Mouse (Mus musculus): ENCODE results near the gene Depdc5. TPM values are rescaled to one million over a fixed set of nuclear protein-coding genes. Genes with fewer than 3 reads are reported as not detected.
"Not testable (repeated sequence)": the region's sequence is repeated elsewhere in the genome, so short reads cannot be mapped to it uniquely, and the experiment has no call there.

Gene Depdc5
- polyA plus RNA-seq (2015; fragmentation: Nextera tagmentation; extraction: Ambion mirVana): 13.8 and 15.3 TPM in 2 replicates

DNA sequence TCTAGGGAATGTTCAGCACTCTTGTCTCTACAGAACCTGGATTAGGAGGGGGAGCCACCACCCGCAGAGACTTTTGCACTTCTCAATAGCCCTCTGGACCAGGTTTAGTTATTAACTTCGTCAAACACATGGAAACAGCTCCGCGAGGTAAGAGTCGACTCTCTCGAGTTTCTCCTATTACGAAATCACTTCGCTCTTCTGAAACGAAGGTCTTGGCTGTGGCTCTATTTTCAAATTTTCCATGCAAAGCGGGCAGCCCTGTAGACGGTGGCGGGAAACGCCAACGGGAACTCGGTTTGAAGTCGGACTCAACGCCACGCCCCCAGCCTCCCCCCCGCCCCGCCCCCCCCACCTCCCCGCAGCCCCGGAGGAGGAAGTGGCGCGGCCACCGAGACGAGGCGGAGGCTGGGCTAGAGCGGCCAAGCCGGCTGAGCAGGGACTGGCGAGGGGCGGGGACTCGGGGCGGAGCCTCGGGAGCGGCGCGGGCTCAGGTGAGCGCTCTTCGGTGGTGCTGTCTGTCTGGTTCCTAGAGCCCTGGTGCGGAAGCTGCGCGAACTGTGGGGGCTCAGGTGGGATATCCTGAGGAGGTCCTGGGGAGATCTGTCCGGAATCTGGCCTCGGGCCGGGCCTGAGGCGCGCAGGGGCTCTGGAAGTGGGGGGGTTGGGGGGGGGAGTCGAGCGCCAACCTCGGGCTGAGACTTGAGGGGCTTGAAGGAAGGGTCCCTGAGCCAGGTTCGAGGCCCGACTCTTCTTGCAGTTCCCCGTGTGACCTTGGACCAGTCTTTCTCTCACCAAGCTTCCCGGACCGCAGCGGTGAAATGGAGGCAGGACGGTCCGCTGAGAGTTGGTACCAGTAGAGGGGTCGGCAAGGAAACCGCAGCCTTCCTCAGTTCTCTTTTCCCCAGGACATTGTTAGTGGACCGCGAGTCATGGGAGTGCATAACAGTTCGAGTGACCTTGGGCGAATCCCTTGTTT is at the start of gene Depdc5:
TSS of gene Depdc5 (plus strand) at position 449 of the 976 bp plus-strand sequence.
- peak; percentile 94 for DNase-seq (ENCODE audit: low spot score)

DNA sequence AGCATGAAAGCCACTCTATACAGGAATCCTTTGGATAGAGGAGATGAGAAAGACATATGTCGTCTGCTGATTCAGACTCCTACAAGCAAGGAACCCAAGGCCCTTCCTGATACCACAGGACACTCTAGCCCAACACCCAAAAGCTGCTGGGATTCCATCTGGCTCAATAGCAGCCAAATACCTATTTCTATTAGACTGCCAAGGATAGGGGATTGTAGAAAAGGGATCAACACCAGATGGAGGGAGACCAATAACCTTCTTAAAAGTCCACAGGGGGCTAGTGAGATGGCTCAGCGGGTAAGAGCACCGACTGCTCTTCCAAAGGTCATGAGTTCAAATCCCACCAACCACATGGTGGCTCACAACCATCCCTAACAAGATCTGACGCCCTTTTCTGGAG is 48.1 kb upstream of the Depdc5 start:
- no peak for DNase-seq (ENCODE audit: low spot score)

DNA sequence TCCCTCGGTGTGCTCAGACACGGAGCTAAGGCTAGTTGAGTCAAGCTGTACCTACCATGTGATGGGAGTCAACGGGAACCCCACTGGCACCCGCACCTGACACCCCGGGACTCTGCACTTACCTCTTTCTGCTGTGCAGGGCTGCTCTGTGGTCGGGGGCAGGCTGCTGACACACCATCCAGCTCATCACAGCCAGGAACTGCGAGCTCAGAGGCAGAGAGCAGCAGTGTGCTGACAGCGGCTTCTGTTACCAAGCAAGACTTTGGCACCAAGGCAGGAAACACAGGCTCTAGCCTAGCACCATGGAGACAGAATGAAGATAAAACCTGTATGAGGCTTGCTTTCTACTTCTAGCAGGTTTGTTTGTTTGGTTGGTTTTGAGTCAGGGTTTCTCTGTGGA is 43.0 kb upstream of the Depdc5 start:
- DNase-seq (ENCODE audit: low spot score): no peak

DNA sequence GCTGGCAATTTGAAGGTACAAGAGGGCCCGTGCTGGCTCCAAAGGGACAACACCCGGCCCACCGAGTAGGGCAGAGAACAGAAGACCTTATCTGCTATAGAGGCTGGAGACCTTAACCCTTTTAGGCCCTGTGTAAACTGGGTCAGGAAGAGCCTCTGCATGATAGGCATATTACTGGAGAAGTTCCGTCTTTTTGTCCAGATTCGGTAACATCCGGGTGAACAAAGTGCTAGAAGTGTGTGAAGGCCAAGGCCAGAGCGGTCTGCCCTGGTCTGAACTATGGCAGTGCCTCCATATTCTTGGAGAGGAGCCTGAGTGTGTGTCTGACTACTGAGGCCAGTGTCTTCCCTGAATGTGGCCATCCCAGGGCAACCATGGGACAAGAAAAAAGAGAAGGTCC is 36.5 kb upstream of the Depdc5 start, which contains the start of gene Gm20671:
TSS of gene Gm20671 (minus strand) at position 101 of the 400 bp plus-strand sequence.
- DNase-seq (ENCODE audit: low spot score): no peak

DNA sequence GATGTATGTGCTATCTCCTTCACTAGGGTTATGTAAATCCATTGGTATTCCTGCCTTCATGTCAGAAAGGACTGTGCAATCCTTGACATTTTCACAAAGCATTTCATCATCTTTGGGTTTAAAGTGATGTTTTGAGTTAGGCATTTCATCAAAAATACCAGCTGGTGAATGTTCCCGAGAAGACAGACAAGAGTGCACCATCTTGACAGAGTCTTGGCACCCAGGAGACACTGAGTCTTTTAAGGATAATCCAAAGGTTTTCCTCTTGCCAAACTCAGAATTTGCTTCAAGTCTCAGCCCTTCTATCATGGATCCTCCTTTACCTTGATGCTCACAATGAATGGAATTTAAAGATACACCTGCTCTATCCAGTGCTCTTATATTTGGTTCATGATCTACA is 34.7 kb upstream of the Depdc5 start:
- DNase-seq (ENCODE audit: low spot score): not testable (repeated sequence)

DNA sequence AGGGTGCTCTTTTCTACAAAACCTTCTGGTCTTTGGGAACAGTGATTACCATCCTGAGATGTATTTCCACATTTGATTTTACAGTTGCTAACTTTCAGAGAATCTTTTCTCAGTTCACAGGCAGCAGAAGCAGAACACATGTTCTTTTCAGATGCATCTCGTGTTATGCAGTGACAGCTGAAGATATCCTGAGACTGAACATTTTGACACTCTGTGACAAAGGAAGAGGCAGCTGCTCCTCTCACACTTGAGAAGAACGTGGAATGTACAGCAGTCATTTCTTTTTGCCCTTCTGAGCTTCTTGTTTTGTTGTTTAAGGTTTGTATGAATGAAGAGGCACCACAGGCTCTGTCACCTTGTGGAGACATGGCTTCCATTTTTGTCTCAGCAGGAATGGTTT is 33.4 kb upstream of the Depdc5 start:
- no peak for DNase-seq (ENCODE audit: low spot score)

DNA sequence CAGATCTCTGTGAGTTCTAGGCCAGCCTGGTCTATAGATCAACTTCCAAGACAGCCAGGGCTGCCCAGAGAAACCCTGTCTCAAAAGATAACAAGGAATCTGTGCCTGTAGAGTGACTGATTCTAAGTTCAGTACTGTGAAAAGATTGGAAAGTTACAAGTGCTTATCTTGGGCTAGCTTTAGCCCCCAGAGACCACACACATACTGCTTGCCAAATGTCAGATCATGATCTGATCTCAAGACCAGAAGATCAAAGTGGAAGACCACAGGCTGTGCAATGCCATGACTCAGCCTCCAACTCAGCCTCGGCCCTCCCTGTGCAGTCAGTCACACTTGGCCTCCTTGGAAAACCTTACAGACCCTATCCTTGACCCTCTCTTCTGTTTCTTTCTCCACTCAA is 29.0 kb upstream of the Depdc5 start:
- DNase-seq (ENCODE audit: low spot score): no peak

DNA sequence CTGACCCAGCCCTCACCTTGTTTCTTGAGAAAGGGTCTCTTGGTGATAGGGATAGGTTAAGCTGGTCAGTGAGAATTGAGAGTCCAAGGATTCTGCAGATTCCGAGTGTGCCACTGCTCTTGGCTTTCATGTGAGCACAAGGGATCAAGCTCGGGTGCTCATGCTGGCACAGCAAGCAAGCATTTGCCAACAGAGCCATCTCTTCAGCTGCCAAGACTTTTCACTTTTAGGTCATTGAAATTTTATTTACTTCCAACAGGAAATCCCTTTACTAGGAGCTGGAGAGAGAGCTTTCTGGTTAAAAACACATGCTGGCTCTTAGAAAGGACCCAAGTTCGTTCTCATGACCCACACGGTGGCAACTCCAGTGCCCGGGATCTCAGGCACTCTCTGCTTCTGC is 26.5 kb upstream of the Depdc5 start:
- no peak for DNase-seq (ENCODE audit: low spot score)

DNA sequence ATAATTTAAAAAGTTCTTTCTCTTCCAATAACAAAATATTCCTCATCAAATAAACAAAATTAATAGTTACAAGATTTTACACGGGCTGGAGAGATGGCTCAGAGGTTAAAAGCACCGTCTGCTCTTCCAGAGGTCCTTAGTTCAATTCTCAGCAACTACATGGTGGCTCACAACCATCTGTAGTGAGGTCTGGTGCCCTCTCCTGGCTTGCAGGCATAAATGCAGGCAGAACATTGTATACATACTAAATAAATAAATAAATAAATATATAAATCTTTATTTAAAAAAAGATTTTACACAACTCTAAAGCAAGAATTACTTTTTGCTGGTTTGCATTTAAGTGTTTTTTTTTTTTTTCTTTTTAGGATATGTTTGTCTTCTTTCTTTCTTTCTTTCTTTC is 23.5 kb upstream of the Depdc5 start:
- no peak for DNase-seq (ENCODE audit: low spot score)

DNA sequence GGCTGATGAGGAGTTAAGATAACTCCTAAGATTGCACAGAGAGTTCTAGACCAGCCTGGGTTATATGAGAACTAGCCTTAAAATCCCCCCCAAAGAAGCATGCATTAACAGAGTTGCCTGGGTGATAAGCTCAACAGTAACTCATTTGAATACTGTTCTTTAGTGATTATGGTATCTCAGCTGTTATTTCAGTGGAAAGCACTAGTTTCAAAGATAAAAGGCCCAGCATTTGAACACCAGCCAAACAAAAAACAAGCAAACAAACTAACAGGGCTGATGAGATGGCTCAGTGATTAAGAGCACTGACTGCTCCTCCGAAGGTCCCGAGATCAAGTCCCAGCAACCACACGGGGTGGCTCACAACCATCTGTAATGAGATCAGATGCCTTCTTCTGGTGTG is 14.3 kb upstream of the Depdc5 start:
- no peak for DNase-seq (ENCODE audit: low spot score)

DNA sequence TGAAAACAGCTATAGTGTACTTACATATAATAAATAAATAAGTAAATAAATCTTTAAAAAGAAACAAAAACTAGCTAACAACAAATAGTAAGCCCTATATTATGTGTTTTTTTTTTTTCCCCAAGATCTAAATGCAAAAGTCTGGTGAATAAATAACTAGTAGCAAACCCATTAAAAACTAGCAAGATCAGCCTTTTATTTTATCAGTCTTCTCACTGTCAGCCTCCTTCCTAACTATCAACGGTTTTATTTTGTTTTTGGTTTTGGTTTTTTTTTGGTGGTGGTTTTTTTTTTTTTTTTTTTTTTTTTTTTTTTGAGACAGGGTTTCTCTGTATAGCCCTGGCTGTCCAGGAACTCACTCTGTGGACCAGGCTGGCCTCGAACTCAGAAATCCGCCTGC is 13.9 kb upstream of the Depdc5 start:
- DNase-seq (ENCODE audit: low spot score): not testable (repeated sequence)

DNA sequence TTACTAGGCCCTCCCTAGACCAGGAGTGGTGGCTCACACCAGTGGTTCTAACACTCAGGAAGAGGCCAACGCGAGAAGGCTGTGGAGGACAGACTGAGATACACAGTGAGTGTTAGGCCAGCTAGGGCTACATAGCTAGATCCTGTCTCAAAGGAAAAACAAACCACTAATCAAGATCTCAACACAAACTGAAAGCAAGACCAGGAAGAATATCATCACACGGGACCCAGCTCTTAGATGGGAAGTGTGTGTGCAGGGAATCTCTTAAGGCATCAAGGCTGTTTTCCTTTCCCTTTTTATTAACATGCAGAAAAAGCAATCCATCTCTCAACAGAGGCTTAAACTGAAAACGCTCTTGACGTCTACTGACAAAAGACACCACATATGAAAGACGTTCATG is 11.5 kb upstream of the Depdc5 start:
- DNase-seq (ENCODE audit: low spot score): no peak

DNA sequence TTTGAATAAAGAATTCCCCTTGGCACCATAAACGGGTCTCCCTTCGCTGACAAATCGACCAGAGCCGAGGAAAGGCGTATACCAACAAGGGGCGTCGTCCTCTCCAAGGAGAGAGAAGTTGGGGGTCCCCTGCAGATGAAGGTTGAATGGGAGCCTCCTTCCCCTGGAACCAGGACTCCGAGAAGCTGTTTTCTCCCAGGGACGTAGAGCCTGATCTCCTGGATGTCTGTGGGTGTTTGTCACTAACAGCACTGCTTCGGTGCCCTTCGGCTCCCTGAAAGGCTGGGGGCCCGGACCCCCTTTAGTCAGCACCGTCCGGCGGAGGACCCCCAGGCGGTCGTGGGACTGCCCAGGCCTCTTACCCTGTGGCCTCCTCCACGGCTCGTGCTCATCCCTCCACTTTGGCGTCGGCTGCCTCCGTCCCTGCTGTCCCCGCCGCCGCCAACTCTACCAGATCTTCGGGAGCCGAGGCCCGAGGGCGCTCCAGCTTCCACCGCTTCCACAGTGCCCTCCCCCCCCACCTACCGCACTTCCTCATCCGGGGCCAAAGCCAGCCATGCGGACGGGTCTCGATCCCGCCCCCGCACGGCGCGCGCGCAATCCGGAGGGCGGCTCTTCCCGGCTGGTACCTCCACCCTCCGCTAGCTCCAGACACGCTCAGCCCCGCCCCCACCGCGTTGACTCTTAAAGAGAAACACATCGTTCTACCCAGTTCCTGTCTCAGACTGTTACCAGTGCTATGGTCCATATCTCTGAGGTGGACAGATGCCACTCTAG is 9.6 kb upstream of the Depdc5 start, which contains the start of gene Prr14l:
TSS of gene Prr14l (minus strand) at position 526 of the 777 bp plus-strand sequence.
- DNase-seq (ENCODE audit: low spot score): peak; percentile 98

DNA sequence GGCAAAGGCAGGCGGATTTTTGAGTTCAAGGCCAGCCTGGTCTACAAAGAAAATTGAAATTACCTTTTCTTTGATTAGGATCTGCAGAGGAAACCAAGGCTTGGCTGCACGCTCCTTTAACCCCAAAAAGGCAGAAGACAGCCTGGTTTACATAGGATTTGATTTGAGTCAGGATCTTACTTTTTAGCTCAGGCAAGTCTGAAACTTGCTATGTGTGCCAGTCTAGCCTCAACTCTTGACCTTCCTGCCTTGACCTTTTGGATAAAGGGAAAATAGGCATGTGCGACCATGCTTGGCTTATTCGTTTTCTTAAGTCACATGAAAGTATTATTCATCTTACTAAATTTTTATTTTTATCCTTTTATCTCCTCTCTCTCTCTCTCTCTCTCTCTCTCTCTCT is 8.7 kb upstream of the Depdc5 start:
- no peak for DNase-seq (ENCODE audit: low spot score)

DNA sequence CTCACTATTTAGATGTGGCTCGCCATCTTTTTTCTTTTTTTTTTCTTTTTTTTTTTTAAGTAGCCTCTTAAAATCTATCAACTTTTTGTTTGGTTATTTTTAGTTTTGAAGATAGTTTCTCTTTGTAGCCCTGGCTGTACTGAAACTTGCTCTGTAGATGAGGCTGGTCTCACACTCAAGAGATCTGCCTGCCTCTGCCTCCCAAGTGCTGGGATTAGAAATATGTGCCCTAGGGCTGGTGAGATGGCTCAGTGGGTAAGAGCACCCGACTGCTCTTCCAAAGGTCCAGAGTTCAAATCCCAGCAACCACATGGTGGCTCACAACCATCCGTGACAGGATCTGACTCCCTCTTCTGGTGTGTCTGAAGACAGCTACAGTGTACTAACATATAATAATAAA is 8.2 kb upstream of the Depdc5 start:
- not testable (repeated sequence) for DNase-seq (ENCODE audit: low spot score)

DNA sequence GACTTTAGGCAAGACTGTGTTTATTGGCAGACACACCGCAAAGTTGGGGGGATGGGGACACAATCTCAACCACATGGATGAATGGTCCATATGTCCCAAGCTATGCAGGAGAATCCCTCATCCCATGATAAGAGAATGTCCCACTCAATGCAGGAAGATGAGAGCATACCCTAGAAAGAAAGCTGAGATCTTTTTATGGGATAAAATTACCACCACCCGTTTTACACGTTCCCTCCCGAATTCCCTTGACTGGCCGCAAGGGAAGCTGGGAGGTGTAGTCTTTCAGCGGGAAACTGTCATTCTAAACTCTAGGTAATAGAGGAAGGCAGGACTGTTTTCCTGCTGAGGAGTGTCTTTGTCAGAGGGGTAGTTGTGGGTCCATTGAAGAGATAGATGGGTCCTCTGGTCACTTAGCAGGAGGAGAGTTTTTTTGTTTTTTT is 5.7 kb upstream of the Depdc5 start:
- DNase-seq (ENCODE audit: low spot score): peak; percentile 27

DNA sequence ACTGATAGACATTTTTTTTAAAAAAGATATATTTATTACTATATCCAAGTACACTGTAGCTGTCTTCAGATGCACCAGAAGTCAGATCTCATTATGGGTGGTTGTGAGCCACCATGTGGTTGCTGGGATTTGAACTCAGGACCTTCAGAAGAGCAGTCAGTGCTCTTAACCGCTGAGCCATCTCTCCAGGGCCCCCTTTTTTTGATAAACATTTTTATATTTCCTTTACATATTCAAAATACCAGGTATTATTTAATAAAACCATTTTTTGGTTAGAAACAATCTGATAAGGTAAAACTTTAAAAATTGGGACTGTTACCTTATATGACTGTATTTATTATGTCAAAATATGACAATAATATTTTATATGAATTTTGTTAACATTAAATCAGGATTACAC is 2.4 kb upstream of the Depdc5 start:
- no peak for DNase-seq (ENCODE audit: low spot score)

DNA sequence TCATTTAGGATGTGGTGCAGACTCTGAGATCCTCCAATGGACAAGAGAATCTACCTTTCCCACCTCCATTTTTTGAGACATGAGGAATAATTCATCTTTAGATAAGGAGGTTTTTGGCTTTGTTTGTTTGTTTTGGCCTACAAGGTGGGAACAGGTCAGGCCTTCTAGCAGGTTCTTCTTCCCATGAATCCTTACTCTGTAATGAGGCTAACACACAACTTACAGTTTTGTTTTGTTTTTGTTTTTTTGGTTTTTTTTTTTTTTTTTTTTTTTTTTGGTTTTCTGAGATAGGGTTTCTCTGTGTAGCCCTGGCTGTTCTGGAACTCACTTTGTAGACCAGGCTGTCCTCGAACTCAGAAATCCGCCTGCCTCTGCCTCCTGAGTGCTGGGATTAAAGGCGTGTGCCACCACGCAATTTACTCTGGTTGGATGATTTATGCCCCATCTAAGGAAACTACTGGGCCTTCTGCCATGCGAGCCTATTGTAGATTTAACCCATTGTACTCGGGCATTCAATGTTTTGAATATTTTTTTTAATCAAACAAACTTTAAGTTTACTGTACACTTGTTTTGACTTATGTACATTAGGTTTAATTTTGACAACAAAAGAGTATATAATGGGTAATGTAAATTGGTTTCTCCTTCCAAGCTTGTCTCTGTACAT is 900 bp upstream of the Depdc5 start:
- no peak for DNase-seq (ENCODE audit: low spot score)

DNA sequence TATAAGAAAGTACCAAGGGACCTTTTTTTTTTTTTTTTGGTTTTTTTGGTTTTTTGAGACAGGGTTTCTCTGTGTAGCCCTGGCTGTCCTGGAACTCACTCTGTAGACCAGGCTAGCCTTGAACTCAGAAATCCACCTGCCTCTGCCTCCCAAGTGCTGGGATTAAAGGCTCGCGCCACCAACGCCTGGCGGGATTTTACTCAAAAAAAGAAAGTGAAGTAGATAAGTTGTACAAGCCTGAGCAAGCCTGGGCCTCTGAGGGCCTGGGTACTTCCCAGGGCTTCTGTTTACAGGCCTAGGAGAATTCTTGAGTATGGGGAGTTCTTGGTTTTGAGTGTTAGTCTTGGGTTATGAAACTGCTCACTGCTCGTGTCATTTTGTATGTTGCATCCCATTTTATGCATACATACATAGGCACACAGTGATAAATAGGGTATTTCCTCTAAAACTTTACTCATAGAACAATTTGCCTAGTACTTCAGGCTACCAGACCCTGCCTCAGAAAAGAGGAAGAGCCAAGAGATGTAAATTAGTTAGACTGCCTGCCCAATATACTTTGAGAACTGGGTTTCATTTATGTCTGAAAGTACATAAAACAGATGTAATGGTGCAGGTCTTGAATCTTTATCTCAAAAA is 6.0 kb downstream of the Depdc5 start:
- DNase-seq (ENCODE audit: low spot score): no peak

DNA sequence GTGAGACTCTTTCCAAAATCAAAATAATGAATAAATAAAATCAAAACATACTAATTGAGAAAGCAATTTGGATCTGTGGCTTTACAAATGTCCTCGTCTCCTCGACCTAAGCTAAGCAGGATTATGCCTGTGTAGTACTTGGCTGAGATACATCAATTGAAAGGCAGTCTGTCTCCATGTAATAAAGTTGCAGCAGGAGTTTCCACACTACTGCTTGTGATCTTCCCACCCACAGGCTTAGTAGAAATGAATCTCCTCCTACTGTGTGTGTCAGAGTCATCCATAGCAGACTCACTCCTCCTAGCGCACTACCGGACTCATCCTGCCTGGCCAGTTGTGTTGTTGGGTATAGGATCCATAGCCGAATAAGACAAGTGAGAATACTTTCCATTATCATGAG is 8.8 kb downstream of the Depdc5 start:
- DNase-seq (ENCODE audit: low spot score): no peak

DNA sequence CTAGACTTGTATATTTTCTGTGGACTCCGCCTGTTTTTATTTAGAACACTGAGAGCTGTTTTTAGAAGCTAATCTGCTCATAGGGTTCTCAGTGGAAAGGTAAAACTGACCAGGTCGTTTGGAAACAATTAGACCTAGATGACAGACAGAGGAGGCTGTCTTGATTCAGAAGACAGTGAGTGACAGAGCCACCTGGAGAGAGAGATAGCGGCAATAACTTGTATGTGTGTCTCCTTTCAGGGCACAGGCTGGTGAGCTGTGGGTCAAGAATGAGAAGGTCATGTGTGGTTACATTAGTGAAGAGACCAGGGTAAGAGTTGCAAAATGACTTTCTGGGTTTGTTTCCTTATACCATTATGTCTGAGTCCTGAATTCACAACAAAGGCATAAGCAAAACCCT is 23.2 kb downstream of the Depdc5 start:
- DNase-seq (ENCODE audit: low spot score): no peak
